Mouse (Mus musculus): Measurements from ENCODE around the gene Psap.
"Not testable (repeated sequence)": the region's sequence is repeated elsewhere in the genome, so short reads cannot be mapped to it uniquely, and the experiment has no call there.

Psap gene

GRCm38 (mm10) chr10:60277207-60278005 lies at the start of gene Psap:
Psap (plus strand) TSS chr10:60277627.
- peak; percentile 86 for DNase-seq (ENCODE audit: low read depth, low spot score)

- no peak for DNase-seq (ENCODE audit: low read depth, low spot score)
Observed at GRCm38 (mm10) chr10:60227666-60228065, 49.8 kb upstream of the Psap start.

- no peak for DNase-seq (ENCODE audit: low read depth, low spot score)
Observed at GRCm38 (mm10) chr10:60229113-60229512, 48.3 kb upstream of the Psap start.

- DNase-seq (ENCODE audit: low read depth, low spot score): no peak
Observed at GRCm38 (mm10) chr10:60230321-60231088, 46.9 kb upstream of the Psap start.

DNA sequence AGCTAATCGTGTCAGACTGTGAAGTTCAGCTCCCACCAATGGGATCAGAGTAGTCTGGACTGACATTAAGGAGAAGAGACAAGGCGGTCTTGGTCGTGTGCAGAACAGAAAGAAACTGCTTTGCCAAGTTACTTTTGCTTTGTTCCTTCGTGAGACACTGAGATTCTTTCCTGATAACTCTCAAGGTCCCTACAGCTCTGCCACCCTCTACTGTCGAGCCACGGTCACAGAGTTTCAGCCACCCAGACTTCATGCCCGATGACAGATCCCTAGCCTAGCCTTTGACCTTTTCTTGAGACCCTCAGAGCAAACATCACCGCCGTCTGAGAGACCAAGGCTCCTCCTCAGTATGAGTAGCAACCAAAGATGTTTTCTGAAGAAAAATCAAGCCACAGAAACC lies 43.4 kb upstream of the Psap start:
- DNase-seq (ENCODE audit: low read depth, low spot score): no peak

- not testable (repeated sequence) for DNase-seq (ENCODE audit: low read depth, low spot score)
Observed at GRCm38 (mm10) chr10:60235876-60236275, 41.6 kb upstream of the Psap start.

GRCm38 (mm10) chr10:60237475-60238154 lies 39.8 kb upstream of the Psap start:
- no peak for DNase-seq (ENCODE audit: low read depth, low spot score)

DNA sequence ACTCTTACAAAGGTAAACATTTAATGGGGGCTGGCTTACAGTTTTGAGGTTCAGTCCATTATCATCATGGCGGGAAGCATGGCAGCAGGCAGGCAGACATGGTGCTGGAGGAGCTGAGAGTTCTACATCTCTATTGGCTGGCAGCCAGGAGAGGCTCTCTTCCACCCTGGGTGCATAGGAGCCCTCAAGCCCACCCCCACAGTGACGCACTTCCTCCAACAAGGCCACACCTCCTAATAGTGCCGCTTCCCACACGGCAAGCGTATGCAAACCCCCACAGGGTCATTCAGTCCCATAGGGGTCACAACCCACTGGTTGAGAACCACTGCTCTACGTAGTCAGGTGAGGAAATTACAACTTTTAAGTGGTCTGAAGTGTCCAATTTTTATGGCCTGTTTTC lies 37.0 kb upstream of the Psap start:
- DNase-seq (ENCODE audit: low read depth, low spot score): no peak

GRCm38 (mm10) chr10:60243941-60244340 lies 33.5 kb upstream of the Psap start:
- DNase-seq (ENCODE audit: low read depth, low spot score): no peak

DNA sequence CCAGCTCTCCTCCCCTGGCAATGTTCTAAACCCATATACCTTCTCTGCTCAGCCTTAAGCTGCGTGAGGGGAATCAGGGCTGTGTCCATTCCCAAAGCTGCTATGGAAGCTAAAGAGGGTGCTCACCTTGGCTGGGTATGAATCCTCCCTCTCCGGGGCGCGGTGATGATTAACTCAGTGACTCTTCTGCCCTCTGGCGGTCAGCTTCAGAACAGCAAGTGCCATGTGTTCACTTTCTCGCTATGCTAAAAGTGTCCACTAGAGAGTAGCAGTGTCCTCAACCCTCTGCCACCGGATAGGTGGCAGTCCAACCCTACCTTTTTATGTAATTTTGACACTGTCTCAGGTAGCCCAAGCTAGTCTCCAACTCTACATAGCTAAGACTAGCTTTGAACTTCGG lies 32.4 kb upstream of the Psap start:
- DNase-seq (ENCODE audit: low read depth, low spot score): peak; percentile 90

DNA sequence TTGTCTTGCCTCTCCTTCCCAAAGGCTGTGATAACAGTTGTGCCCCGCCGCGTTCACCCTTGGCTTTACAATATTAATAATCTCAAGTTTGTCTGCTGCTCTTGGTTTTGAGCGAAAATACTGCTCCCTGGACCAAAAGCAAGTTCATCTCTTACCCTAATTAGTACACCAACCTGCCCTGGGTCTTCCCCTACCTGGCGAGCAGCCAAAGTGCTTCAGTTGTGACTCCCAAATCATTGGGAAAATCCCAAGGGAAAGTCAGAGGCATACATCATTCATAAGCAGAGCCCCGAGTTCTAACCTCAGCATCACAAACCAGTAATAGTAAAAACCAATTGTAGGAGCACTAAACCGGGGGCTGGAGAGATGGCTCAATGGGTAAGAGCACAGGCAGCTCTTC lies 31.8 kb upstream of the Psap start:
- DNase-seq (ENCODE audit: low read depth, low spot score): no peak

DNA sequence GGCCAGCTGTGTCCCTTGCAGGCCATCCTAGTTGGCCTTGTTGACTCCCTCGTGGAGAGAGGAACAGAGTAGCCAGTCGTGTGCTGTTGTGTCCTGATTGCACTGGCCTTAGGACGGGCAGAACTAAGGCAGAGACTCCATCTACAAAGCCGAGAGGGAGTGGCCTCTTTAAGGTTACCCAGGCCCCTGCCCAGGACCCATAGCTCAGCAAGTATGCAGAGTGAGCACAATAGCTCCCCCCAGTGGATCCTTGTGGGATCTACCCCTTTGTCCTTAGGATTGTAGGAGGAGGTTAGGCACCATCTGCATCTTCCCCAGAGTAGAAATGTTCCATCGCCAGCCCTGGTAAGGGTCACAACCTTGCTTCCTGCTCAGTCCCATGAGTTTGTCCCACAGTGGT lies 30.9 kb upstream of the Psap start:
- peak; percentile 40 for DNase-seq (ENCODE audit: low read depth, low spot score)

DNA sequence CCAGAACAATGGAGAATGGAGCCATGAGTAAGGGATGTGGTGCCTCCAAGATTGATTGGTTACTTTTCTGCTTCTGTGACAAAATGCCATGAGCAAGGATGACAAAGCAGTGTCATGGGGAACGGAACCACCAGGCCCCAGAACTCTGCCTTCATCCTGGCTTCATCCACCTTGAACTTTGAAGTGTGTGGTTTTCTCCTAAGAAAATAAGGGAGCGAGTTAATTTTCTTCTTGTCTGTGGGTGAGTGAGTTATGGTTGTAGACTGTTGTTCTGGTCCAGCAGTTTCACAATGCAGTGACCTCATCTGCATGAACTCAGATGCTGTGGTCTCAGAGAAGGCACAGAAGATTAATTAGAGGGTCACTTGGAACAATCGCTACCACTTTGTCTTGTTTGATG lies 29.1 kb upstream of the Psap start:
- DNase-seq (ENCODE audit: low read depth, low spot score): not testable (repeated sequence)

DNA sequence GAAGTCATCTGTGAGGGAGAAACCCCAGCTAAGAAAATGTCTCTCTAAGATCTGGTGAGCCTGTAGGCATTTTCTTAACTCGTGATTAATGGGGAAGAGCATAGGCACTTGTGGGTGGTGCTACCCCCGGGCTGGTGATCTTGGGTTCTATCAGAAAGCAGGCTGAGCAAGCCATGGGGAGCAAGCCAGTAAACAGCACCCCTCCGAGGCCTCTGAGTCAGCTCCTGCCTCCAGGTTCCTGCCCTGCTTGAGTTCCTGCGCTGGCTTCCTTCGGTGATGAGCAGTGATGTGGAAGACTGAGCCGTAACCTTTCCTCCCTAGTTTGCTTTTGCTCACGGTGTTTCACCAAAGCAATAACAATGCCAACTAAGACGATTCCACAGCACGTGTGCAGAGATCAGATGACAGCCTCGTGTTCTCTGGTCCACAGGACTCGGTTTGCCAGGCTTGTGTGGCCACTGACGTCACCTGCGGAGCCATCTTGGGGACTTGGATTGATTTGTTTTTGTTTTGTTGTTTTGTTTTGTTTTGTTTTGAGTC lies 26.9 kb upstream of the Psap start:
- DNase-seq (ENCODE audit: low read depth, low spot score): no peak

DNA sequence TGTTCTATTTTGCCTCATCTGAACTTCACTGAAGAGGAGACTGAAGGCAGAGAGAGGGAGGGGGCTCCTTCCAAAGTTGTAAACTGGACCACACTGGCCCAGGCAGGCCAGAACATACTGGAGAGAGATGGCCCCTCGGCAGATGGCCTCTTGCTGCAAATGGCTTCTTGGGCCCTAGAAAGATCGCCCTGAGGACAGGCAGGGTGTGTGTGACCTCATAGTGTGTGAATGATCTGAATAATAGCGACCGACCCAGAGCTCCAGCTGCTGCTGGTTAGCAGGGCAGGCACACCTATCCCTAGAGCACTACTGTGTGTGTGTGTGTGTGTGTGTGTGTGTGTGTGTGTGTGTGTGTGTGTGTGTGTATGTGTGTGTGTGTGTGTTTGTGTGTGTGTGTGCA lies 25.2 kb upstream of the Psap start:
- DNase-seq (ENCODE audit: low read depth, low spot score): no peak

DNA sequence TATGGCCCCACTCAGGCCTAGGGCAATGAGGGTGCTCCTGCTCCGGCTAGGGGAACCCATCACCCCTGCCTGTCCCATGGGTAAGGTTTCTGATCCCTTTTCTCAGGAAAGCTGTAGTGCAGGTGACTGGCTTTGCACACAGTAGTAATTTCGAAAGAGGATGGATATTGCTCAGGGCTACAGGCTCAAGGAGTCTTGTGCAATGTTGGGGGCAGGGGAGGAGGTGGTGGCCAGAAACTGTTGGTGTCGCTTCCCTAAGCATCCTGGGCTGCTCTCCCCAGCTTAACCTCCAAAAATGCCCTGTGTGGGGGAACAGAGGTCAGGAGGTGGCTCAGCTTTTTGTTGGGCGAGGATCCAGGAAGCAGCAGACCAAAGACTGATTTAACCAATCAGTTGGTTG lies 24.8 kb upstream of the Psap start:
- no peak for DNase-seq (ENCODE audit: low read depth, low spot score)

DNA sequence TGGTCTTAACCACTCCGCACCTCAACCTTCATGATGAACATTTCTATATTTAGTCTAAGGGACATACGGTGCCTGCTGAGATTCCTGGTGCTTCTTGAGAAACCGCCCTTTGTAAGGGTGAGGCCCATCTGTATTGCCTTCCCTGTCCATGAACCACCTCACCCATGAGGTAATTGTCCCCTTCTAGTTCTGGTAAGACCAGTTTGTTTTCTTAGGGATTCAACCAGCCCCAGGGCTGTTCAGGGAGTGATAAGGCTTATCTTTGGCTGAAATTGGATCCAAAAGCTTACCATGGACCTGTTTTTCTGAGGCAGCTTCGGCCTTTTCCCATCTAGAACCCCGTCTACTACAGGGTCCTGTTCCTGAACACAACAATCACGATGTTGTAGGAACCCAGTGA lies 21.3 kb upstream of the Psap start:
- no peak for DNase-seq (ENCODE audit: low read depth, low spot score)

DNA sequence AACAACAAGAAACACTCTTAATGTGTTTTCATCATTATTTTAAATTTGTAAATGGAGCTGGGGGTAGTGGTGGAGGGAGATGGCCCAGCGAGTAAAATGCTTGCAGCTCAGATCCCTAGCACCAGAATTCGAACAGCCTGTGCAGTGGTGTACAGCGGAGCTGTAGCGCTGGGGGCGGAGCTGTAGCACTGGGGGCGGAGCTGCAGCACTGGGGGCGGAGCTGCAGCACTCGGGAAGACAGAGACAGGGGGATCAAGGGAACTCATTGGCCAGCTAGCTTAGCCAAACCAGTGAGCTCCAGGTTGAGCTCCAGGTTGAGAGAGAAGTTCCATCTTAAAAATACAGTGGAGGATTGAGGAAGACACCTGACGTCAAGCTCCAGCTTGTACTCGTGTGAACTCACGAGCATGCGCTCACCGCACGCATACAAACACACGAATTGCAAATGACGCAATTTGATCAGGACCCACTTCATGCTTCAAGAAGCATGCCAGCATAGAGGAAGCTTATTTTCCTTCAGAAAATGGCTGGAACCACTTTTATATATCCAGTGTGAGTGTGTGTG lies 20.1 kb upstream of the Psap start:
- DNase-seq (ENCODE audit: low read depth, low spot score): no peak

- no peak for DNase-seq (ENCODE audit: low read depth, low spot score)
Observed at GRCm38 (mm10) chr10:60260557-60261294, 16.7 kb upstream of the Psap start.

DNA sequence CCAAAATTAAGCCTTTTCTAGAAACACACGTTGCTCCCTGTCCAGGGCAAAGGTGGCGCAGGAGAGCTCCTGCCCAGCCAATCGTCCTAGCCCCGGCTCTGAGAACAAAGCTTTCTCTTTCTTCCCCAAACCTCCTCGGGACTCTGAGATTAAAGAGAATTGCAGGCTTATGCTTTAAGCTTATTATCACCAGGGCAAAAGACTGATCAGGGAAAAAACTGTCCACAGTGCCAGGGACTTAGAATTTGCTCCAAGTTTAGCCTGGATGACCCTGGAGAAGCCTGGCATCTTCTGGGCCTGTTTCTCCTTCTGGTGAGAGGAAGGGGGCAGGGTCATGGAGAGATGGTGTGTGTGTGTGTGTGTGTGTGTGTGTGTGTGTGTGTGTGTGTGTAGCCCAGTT lies 15.9 kb upstream of the Psap start:
- no peak for DNase-seq (ENCODE audit: low read depth, low spot score)

GRCm38 (mm10) chr10:60262386-60262785 lies 15.0 kb upstream of the Psap start:
- no peak for DNase-seq (ENCODE audit: low read depth, low spot score)
